In the genomic region with DNA sequence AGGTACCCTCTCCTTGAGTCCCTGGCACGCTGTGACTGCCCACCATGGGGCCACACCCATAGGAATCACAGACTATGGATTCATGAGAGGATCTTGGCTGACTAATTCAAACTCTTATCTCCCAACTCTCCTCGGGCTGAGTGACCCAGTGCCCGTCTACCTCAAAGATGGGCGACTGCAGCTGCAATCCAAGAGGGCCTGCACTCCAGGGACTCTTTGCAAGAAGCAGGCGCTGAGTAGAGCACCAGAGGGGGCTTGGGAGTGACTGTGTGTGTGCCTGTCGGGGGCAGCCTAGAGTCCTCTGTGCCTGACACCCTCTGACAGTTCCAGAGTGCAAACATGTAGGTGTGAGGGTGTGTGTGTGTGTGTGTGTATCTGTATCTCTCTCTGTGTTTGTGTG, we compare ENCODE assay signal across 28 mouse cellular contexts. TPM values are rescaled to one million over a fixed set of nuclear protein-coding genes. Genes with fewer than 3 reads are reported as not detected.
"Had no signal": no experiment of that assay in that cellular context is flagged by ENCODE, and none has a peak within 500 bp of the region (broad histone marks: within the 10 kb centered on the region; RNA-seq: fewer than 3 reads in every experiment).

No protein-coding gene starts in this region.

- DNase-seq: gastrocnemius, postnatal 14 days; gastrocnemius, postnatal 36 days; heart, adult 18-20 months; heart, postnatal 14 days; heart, postnatal 36 days; kidney, adult 11 months; kidney, adult 2 months; kidney, adult 9 months; kidney, postnatal 14 days; kidney, postnatal 36 days; layer of hippocampus, postnatal 36 days had no signal

- ATAC-seq: hindbrain, postnatal 0 days; intestine, embryonic 16.5 days; liver, embryonic 12.5 days had no signal

- H3K9me3 ChIP-seq: heart, embryonic 10.5 days; hindbrain, embryonic 13.5 days; hindbrain, embryonic 15.5 days; kidney, embryonic 15.5 days; limb, embryonic 13.5 days; limb, embryonic 15.5 days; liver, embryonic 12.5 days had no signal

- H3K36me3 ChIP-seq: heart, embryonic 12.5 days; kidney, embryonic 15.5 days; liver, embryonic 12.5 days had no signal

- H3K4me3 ChIP-seq: heart, embryonic 10.5 days; heart, embryonic 12.5 days; hindbrain, embryonic 13.5 days; hindbrain, embryonic 15.5 days; kidney, embryonic 15.5 days; limb, embryonic 13.5 days; limb, embryonic 15.5 days; liver, embryonic 12.5 days had no signal

- H3K9ac ChIP-seq: heart, embryonic 12.5 days; hindbrain, embryonic 13.5 days; hindbrain, embryonic 15.5 days; kidney, embryonic 15.5 days; limb, embryonic 13.5 days; limb, embryonic 15.5 days; liver, embryonic 12.5 days; liver, embryonic 14.5 days had no signal

- H3K4me2 ChIP-seq: heart, embryonic 12.5 days; hindbrain, embryonic 13.5 days; hindbrain, embryonic 15.5 days; kidney, embryonic 15.5 days; limb, embryonic 13.5 days; limb, embryonic 15.5 days; liver, embryonic 12.5 days had no signal

- H3K27ac ChIP-seq: heart, embryonic 10.5 days; hindbrain, embryonic 13.5 days; hindbrain, embryonic 15.5 days; hindbrain, postnatal 0 days; kidney, embryonic 15.5 days; kidney, postnatal 0 days; limb, embryonic 13.5 days; limb, embryonic 15.5 days; liver, embryonic 12.5 days; liver, embryonic 14.5 days had no signal

RNA-seq across cellular contexts. Expression of gene Tmem151b, which starts 7.3 kb away (rescaled TPM):
- total RNA-seq: gastrocnemius, adult 18-20 months; gastrocnemius, adult 8-10 months; liver, adult 2 months had no signal

RNA-seq across cellular contexts. Expression of gene Tcte1, which starts 18.9 kb away (rescaled TPM):
- total RNA-seq: gastrocnemius, adult 18-20 months; gastrocnemius, adult 8-10 months; gastrocnemius, postnatal 14 days; gastrocnemius, postnatal 36 days; heart, adult 18-20 months; heart, adult 8-10 months; heart, postnatal 36 days; hematopoietic stem cell, adult 5-6 weeks; liver, adult 2 months had no signal
- polyA plus RNA-seq: liver, adult 2 months; liver, embryonic 14.5 days had no signal
